Mouse (Mus musculus): Measurements from ENCODE around the gene Lalba. TPM values are rescaled to one million over a fixed set of nuclear protein-coding genes. Genes with fewer than 3 reads are reported as not detected.
"Not testable (repeated sequence)": the region's sequence is repeated elsewhere in the genome, so short reads cannot be mapped to it uniquely, and the experiment has no call there.

Gene Lalba
- polyA plus RNA-seq, 1 experiment, result not detected

DNA sequence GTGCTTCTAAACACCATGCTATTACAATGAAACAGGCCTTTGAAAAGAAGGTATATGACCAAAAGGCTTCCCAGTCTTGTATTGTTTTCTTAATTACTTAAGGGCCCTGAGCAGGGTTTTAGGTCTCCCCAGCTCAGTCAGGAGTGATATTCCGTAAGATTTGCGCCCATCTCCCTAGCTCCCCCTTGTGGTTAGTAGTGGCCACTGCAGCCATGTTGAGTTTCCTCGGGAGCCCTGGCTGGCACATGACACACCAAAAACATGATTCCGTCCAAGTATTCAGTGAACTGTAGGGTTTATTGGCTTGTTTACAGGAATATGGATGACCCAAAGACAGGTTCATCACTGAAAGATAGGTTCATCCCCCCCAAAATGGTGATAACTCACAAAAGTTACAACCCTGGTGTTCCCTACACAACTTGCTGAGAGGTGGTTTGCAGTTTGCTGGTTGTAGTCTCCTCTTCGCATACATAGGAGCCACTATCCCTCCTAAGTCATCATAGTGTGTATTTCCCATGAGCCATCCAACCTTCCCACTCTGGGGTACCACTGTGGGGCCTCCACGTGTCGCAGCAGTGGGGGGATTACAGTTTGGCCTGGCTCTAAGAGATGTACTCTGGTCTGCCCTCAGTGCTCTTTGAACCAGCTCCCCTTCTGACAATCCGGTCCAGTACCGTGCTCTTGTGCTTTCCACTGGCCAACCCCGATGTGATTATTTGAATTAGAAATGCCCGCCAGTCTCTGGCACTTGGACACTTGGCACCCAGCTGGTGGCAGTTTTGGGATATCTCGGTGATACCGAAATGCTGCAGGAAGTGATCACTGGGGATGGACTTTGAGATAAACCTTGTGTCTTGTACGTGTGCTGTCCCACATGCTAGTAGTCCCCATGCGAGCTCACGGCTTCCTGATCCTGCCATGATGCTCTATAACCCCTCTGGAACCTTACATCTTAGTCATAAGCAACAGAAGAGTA is 35.1 kb upstream of the Lalba start:
- Histone ChIP-seq H3K9ac (ENCODE audit: low read depth, poor library complexity, severe bottlenecking) (no peak overlapping the region), H3K36me3 (ENCODE audit: control insufficient read depth, insufficient read depth, low read length, poor library complexity, severe bottlenecking) (peaks cover 36% of the 10 kb centered on the region), H3K27ac (ENCODE audit: insufficient read depth, low read length) (0 out of 2 replicates have a peak overlapping the region, but pooled peaks have one; percentile 26), H3K9me3 (replicated peaks; ENCODE audit: control insufficient read depth, insufficient read depth, low read length, poor library complexity, severe bottlenecking) (no peaks in the 10 kb centered on the region), H3K4me3 (ENCODE audit: low read depth, low read length) (no peak overlapping the region), H3K27me3 (ENCODE audit: control insufficient read depth, insufficient read depth, low read length, poor library complexity, severe bottlenecking) (no peaks in the 10 kb centered on the region), H3K4me1 (ENCODE audit: control insufficient read depth, insufficient read depth, low read length) (no peaks in the 10 kb centered on the region)
- no peak for TF ChIP-seq POLR2A (IDR thresholded peaks at IDR 0.05; ENCODE audit: insufficient read depth, low read length)
- TF ChIP-seq CTCF (IDR thresholded peaks at IDR 0.05; ENCODE audit: low read depth, low read length), result peak; percentile 94
- TF ChIP-seq EP300 (IDR thresholded peaks at IDR 0.05; ENCODE audit: insufficient read depth, low read depth, low read length), result no peak

DNA sequence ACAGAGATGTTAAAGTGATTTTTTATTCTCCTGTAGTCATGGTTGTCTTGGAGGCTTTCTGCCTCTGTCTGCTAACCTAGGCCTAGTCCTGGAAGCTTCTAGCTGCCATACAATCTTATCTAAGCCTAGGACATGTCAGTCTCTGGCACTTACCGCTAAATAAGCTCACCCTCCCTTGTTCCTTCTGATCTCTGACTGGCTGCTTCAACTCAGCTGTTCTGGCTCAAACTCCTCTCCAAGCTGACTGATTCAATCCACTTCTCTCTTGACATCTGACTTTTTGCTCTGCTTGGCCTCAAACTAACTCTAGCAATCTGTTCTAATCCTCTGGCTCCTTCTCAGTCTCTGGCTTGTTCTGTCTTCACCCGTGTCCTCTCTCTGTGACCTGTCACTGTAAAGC is 32.3 kb upstream of the Lalba start:
- H3K9ac ChIP-seq (ENCODE audit: low read depth, poor library complexity, severe bottlenecking); H3K4me3 ChIP-seq (ENCODE audit: low read depth, low read length); H3K27ac ChIP-seq (ENCODE audit: insufficient read depth, low read length): not testable (repeated sequence)

GRCm38 (mm10) chr15:98514146-98514545 is 31.6 kb upstream of the Lalba start:
- Histone ChIP-seq H3K9me3 (replicated peaks; ENCODE audit: control insufficient read depth, insufficient read depth, low read length, poor library complexity, severe bottlenecking) (no peaks in the 10 kb centered on the region), H3K27me3 (ENCODE audit: control insufficient read depth, insufficient read depth, low read length, poor library complexity, severe bottlenecking) (no peaks in the 10 kb centered on the region), H3K4me3 (ENCODE audit: low read depth, low read length) (no peak overlapping the region), H3K27ac (ENCODE audit: insufficient read depth, low read length) (no peak overlapping the region), H3K9ac (ENCODE audit: low read depth, poor library complexity, severe bottlenecking) (no peak overlapping the region), H3K4me1 (ENCODE audit: control insufficient read depth, insufficient read depth, low read length) (no peaks in the 10 kb centered on the region), H3K36me3 (ENCODE audit: control insufficient read depth, insufficient read depth, low read length, poor library complexity, severe bottlenecking) (peaks cover 4% of the 10 kb centered on the region; the same call in 1 of the 2 replicates)
- TF ChIP-seq EP300 (IDR thresholded peaks at IDR 0.05; ENCODE audit: insufficient read depth, low read depth, low read length) (no peak), POLR2A (IDR thresholded peaks at IDR 0.05; ENCODE audit: insufficient read depth, low read length) (no peak), CTCF (IDR thresholded peaks at IDR 0.05; ENCODE audit: low read depth, low read length) (no peak)

More for the DNA sequence above, 32.3 kb upstream of the Lalba start:
- H3K27me3 ChIP-seq (ENCODE audit: control insufficient read depth, insufficient read depth, low read length, poor library complexity, severe bottlenecking); H3K36me3 ChIP-seq (ENCODE audit: control insufficient read depth, insufficient read depth, low read length, poor library complexity, severe bottlenecking); H3K4me1 ChIP-seq (ENCODE audit: control insufficient read depth, insufficient read depth, low read length); H3K9me3 ChIP-seq (replicated peaks; ENCODE audit: control insufficient read depth, insufficient read depth, low read length, poor library complexity, severe bottlenecking): not testable (repeated sequence)

DNA sequence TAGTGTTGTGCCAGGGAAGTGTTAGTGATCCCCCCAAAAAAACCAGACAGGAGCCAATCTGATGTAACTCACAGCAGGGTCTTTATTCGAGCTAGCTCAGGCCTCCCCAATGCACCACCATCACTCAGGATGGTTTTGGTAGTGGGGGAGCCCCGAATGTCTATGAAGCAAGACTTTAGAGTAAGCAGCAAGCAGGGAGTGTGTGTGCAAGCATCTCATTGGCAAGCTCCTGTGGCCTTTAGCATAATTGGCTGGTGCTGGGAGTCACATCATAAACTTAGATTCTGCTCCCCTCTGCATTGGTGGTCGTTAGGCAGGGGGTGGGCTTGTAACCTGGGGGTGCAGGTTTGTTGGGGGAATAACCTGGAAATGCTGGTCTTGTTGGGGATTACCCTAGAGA is 31.2 kb upstream of the Lalba start:
- H3K27me3 ChIP-seq (ENCODE audit: control insufficient read depth, insufficient read depth, low read length, poor library complexity, severe bottlenecking); H3K9ac ChIP-seq (ENCODE audit: low read depth, poor library complexity, severe bottlenecking); H3K27ac ChIP-seq (ENCODE audit: insufficient read depth, low read length); H3K4me3 ChIP-seq (ENCODE audit: low read depth, low read length); H3K36me3 ChIP-seq (ENCODE audit: control insufficient read depth, insufficient read depth, low read length, poor library complexity, severe bottlenecking); H3K4me1 ChIP-seq (ENCODE audit: control insufficient read depth, insufficient read depth, low read length); H3K9me3 ChIP-seq (replicated peaks; ENCODE audit: control insufficient read depth, insufficient read depth, low read length, poor library complexity, severe bottlenecking): not testable (repeated sequence)

GRCm38 (mm10) chr15:98512799-98513321 is 30.3 kb upstream of the Lalba start:
- H3K4me3 ChIP-seq (ENCODE audit: low read depth, low read length), result no peak overlapping the region
- TF ChIP-seq POLR2A (IDR thresholded peaks at IDR 0.05; ENCODE audit: insufficient read depth, low read length) (no peak), EP300 (IDR thresholded peaks at IDR 0.05; ENCODE audit: insufficient read depth, low read depth, low read length) (no peak), CTCF (IDR thresholded peaks at IDR 0.05; ENCODE audit: low read depth, low read length) (no peak)

DNA sequence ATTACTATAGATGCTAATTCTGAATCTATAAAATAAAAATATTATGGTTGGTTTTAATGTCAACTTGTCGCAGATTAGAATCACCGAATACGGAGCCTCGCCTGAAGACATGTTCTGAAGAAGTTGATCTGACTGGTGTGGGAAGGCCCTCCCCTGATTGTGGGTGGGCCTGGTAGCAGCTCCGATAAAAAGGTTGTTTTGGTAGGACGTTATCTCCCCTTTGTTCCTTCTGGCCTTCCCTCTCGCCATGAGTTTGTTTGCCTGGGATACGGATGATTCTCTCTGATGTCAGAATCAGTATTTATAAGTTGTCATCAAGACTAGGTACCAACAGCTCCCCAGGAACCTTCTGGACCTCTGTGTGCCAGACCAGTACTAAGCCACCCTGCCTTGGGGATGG is 29.7 kb upstream of the Lalba start:
- Histone ChIP-seq H3K4me3 (ENCODE audit: low read depth, low read length) (no peak overlapping the region), H3K27me3 (ENCODE audit: control insufficient read depth, insufficient read depth, low read length, poor library complexity, severe bottlenecking) (no peaks in the 10 kb centered on the region), H3K27ac (ENCODE audit: insufficient read depth, low read length) (no peak overlapping the region), H3K9ac (ENCODE audit: low read depth, poor library complexity, severe bottlenecking) (no peak overlapping the region), H3K36me3 (ENCODE audit: control insufficient read depth, insufficient read depth, low read length, poor library complexity, severe bottlenecking) (no peaks in the 10 kb centered on the region), H3K9me3 (replicated peaks; ENCODE audit: control insufficient read depth, insufficient read depth, low read length, poor library complexity, severe bottlenecking) (no peaks in the 10 kb centered on the region), H3K4me1 (ENCODE audit: control insufficient read depth, insufficient read depth, low read length) (no peaks in the 10 kb centered on the region)
- no peak for TF ChIP-seq CTCF (IDR thresholded peaks at IDR 0.05; ENCODE audit: low read depth, low read length)
- TF ChIP-seq POLR2A (IDR thresholded peaks at IDR 0.05; ENCODE audit: insufficient read depth, low read length), result no peak
- TF ChIP-seq EP300 (IDR thresholded peaks at IDR 0.05; ENCODE audit: insufficient read depth, low read depth, low read length), result no peak

More at GRCm38 (mm10) chr15:98512799-98513321, 30.3 kb upstream of the Lalba start:
- Histone ChIP-seq H3K4me1 (ENCODE audit: control insufficient read depth, insufficient read depth, low read length) (no peaks in the 10 kb centered on the region), H3K36me3 (ENCODE audit: control insufficient read depth, insufficient read depth, low read length, poor library complexity, severe bottlenecking) (no peaks in the 10 kb centered on the region), H3K9me3 (replicated peaks; ENCODE audit: control insufficient read depth, insufficient read depth, low read length, poor library complexity, severe bottlenecking) (no peaks in the 10 kb centered on the region), H3K9ac (ENCODE audit: low read depth, poor library complexity, severe bottlenecking) (no peak overlapping the region), H3K27ac (ENCODE audit: insufficient read depth, low read length) (no peak overlapping the region), H3K27me3 (ENCODE audit: control insufficient read depth, insufficient read depth, low read length, poor library complexity, severe bottlenecking) (no peaks in the 10 kb centered on the region)
